Mouse (Mus musculus) embryo, embryonic 10.5 days (tissue): ENCODE measurements around the gene Ttc9.

ENCODE experiments used
- DNase-seq: peaks from one replicate; pipeline ENCODE4 v3.0.0-alpha.2; 2015; ENCODE audit warnings: low spot score

Gene Ttc9

GRCm38 (mm10) chr12:81658086-81658485 is 27.0 kb downstream of the Ttc9 start:
- DNase-seq = no peak

DNA sequence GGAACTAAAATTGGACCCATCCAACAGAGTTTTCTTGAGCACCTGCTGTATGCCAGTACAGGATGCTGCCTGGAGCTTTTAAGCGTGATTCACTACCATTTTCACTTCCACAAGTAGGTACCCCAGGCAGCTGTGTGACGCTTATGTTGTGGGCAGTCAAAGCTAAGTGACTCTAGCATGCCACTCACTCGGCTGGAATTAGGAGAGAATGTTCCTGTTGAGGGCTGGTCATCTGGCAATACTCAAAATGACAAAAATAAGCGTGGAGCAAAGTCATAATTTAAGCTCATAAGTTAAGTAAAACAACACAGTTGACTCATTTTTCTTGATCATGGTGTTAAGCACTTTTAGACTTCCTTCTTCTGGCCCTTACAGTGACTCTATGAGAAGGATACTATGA is 31.0 kb downstream of the Ttc9 start:
- no peak for DNase-seq

- DNase-seq = no peak
Observed at GRCm38 (mm10) chr12:81663116-81663515, 32.1 kb downstream of the Ttc9 start.

- DNase-seq = no peak
Observed at GRCm38 (mm10) chr12:81663906-81664305, 32.9 kb downstream of the Ttc9 start.

- no peak for DNase-seq
Observed at GRCm38 (mm10) chr12:81668406-81668805, 37.4 kb downstream of the Ttc9 start.

DNA sequence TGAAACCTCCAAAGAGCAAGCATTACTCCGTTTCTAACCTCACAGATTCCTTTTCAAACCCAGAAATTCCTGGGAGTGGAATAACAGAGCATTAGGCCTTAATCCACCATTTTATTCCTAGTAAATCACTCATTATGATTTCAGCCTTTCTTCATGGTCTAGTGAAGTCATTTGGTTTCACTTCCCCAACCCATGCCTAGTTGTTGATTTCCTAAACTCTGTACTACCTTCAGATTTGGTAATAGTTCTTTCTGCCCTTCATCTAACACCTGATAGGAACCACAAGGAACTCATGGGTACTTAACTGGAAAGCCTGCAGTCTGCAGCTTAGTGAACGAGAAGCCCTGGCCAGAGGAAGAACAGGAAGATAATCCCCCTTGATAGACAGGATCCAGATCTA is 44.5 kb downstream of the Ttc9 start:
- DNase-seq = no peak

DNA sequence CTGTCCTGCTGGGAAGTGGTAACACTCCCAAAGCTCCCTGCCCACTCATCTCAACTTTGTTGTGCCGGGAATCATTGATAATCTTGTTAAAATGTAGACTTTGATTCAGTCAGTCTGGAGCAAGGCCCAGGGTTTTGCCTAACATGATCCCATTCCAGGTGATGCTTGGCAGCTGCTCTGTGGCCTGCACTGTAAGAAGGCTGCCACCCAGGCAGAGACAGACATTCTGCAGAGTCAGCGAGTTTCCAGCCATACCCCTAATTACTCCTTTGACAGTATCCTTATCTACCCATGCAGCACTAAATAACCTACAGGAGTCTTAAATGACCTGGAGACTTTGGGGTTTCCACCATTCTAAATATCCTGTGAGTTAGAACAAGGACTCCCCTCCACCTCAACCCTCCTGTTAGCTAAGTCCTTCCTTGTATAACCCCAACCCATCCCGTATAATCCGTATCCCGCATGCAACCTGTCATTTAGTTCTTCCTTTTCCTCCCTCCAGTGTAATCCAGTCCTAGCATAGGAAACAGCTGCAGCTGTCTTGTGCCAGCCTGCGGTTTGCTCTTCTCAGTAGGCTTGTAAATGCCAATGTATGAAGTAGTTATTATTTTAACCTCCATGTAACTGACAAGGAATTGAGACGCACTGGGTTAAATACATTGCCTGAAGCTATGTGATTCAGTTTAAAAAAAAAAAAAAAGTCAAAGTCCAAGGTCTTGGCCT is 48.9 kb downstream of the Ttc9 start:
- no peak for DNase-seq

DNA sequence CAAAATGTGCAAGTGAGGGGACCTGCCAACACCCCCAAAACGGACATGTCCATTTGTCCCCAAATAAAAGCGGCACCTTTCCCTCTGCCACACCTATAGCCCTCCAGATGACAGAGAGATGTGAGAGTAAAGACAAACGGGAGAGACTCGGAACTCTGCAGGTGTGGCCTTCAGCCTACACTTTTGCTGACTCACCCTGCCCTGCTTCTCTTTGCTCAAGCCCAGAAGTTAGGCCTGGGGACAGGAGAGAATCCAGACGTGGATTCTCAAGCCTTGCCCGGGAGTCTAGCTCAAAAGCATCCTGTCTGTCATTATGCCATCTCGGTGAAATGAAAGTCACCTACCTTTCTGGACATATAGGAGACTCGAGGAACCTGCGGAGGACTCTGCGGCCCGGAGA is 52.3 kb downstream of the Ttc9 start:
- no peak for DNase-seq

GRCm38 (mm10) chr12:81684096-81684495 is 53.0 kb downstream of the Ttc9 start:
- DNase-seq = no peak

DNA sequence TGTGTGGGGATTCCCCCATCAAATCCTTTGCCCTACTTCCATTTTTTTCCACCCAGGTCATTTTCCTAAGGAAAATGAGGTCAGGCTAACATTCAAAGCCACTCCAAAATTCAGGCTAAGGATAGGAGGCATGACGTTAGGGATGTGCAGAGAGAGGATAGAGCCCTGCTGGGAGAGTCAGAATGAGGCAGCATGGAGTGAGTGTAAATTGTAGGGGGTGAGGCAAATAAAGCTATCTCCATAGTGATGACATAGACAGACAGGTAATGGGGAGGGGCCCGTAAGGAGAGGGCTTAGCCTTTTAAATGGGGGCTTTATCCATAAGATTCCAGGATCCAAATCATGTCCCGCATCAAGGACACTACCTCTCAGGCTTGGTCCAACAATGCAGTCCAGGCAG is 54.9 kb downstream of the Ttc9 start:
- DNase-seq = no peak

DNA sequence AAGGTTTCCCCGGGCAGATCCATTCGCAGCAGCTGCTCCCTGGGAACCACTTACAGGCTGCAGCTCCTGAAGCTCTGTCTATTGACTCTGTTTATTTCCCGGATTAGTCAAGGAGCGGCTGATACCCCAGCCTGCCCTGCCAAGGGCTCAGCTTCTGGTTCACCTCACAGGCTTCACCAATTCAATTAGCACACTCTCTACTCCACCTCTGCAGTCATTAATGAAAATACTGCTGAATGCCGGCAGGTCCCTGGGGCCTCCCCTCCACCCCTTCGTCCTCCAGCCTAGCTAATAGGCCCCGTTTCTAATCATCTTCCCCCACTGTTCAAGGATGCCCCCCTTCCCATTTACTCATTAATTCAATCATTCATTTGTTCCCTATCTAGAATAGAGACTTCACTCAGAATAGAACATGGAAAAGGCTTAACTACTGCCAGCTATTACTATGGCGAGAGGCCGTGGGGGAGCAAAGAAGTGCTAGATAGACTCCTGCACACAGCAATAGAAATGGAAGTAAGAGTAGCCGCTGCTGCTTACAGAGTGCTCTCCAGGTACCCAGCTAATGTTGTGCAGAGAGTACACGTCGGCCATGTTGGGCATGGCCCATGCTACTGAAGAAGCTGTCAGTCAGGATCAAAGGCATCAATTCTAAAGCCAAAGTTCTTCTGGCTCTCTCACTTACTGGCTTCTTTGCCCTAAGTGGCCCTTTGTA is 55.5 kb downstream of the Ttc9 start:
- DNase-seq = no peak

- DNase-seq = no peak
Observed at GRCm38 (mm10) chr12:81687873-81688272, 56.8 kb downstream of the Ttc9 start.

DNA sequence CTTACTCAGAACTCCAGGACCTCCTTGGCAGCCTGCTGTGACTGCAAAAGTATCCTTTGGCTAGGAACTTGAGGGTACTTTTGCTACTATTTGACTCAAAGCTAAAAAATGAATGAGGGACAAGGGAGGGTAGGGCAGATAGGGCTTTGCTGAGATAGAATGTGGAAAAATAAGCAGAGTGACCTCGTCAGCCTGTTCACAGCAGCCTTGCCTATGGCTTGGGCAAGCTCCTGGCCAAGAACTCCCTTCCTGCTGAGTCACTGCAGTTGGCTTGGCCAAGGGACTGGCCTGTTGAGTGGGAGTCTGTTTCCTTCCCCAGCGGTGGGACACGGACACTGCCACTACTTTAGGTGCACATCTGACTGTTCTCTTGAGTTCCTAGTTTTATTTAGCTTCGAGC is 57.5 kb downstream of the Ttc9 start:
- DNase-seq = no peak

DNA sequence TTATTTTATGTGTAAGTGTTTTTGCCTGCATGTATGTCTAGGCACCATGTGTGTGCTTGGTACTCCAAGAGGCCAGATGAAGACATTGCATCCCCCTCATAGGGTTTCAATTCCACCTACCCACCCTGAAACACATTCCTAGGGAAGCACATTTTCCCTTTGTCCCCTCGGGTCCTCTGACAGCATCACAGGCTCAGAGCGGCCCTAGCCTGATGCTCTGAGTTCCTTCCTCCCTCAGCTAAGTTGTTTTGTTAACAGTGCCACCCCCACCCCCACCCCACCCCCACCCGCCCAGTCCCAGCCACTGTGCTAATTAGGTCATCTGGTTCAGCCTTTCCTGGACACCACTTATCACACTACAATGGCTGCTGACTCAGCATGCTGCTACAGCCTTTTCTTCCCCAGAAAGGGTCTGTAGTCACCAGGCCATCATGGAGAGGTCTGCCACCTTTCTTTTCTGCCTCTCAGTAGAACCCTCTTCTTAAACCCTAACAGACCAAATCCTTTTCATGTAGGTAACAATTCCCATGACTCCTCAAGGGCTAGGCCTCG is 58.5 kb downstream of the Ttc9 start:
- DNase-seq = peak; percentile 10

DNA sequence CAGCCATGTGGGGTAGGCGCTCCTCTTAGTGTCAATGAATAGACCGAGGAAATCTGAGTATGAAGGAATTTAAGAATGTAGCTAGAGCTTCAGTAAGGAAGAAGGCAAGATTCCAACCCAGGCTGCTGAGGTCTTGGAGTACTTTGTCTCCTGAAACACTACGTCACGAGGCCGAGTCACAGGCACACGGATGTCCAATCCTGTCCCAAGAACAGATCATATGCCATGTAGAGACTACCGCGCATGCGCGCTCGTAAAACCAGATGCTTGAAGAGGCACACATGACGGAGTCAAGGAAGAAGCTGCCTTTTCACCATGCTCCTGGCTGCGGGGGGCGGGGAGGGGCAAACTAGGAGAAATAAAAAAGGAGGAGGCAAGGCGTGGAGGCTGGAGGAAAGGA is 59.1 kb downstream of the Ttc9 start:
- DNase-seq = no peak

- no peak for DNase-seq
Observed at GRCm38 (mm10) chr12:81690751-81691150, 59.7 kb downstream of the Ttc9 start.

- DNase-seq = peak; percentile 30
Observed at GRCm38 (mm10) chr12:81691177-81691730, 60.2 kb downstream of the Ttc9 start.

- no peak for DNase-seq
Observed at GRCm38 (mm10) chr12:81698011-81698410, 67.0 kb downstream of the Ttc9 start.

DNA sequence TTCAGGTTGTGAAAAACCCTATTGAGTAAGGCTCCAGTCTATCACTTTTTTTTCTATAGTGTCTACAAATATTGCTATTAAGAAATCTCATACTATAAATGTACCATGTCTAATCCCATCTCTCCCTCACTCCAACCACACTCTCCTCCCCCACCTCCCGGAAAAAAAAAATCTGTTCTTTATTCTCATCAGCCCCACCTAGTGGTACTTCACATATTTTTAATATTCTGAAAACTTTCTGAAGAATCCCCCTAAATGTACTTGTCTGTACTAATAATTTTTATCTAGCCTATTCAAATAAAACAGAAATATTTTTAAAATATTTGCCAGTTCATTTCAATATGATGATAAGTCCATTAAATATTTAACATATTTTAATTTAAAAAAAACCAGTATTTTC is 71.9 kb downstream of the Ttc9 start:
- DNase-seq = peak; percentile 74

DNA sequence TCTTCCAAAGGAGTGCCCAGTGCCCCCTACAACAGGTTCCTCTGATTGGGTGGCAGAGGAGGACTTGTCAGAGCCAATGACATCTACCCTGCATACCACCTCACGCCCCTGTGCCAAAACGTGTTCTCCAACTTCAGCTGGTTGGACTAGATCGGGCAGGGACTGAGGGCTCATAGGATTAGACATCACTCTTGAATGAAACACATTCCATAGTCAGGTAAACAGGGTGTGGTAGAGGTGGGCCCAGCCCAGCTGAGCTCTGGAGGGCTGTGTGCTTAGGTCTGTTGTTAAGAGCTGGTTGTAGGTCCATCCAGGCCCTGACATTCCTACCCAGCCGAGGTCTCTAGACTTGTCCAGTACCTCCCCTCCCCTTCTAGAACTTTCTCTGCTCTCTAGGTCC is 81.6 kb downstream of the Ttc9 start:
- no peak for DNase-seq
